Mouse (Mus musculus) ES-Bruce4 (cell line): ENCODE data around the gene Adar. TPM values are rescaled to one million over a fixed set of nuclear protein-coding genes. Genes with fewer than 3 reads are reported as not detected.

Experiments used
- H3K27ac ChIP-seq: 2 replicates; pipeline ENCODE4 v1.5.1; 2012; ENCODE audit warnings: low read length, inconsistent platforms; ENCODE audit not compliant: insufficient read depth
- H3K27me3 ChIP-seq: 2 replicates; pipeline ENCODE4 v1.6.1; 2012; ENCODE audit warnings: mild to moderate bottlenecking, low read length, inconsistent platforms; ENCODE audit not compliant: control insufficient read depth, poor library complexity, insufficient read depth, severe bottlenecking
- H3K36me3 ChIP-seq: 2 replicates; pipeline ENCODE4 v1.6.1; 2012; ENCODE audit warnings: inconsistent platforms, mild to moderate bottlenecking, low read length, moderate library complexity; ENCODE audit not compliant: control insufficient read depth, poor library complexity, insufficient read depth, severe bottlenecking
- H3K4me1 ChIP-seq: one replicate; pipeline ENCODE4 v1.8.1; 2011; ENCODE audit warnings: low read length; ENCODE audit not compliant: control insufficient read depth, insufficient read depth
- H3K4me3 ChIP-seq: 2 replicates; pipeline ENCODE4 v1.5.1; 2011; ENCODE audit warnings: low read depth, mild to moderate bottlenecking, low read length
- H3K9ac ChIP-seq: 2 replicates; pipeline ENCODE4 v1.6.1; 2012; ENCODE audit warnings: low read depth, mild to moderate bottlenecking, inconsistent platforms; ENCODE audit not compliant: poor library complexity, severe bottlenecking
- H3K9me3 ChIP-seq: replicated peaks from 2 replicates; pipeline ENCODE4 v1.6.1; 2012; ENCODE audit warnings: mild to moderate bottlenecking, low read length, inconsistent platforms; ENCODE audit not compliant: control insufficient read depth, poor library complexity, insufficient read depth, severe bottlenecking
- CTCF ChIP-seq: IDR thresholded peaks from one replicate; pipeline ENCODE4 v1.8.1; 2011; ENCODE audit warnings: low read depth, low read length
- EP300 ChIP-seq: IDR thresholded peaks from 2 replicates; pipeline ENCODE4 v1.6.1; 2011; ENCODE audit warnings: low read depth, low read length; ENCODE audit not compliant: insufficient read depth
- POLR2A ChIP-seq: IDR thresholded peaks from one replicate; pipeline ENCODE4 v1.8.1; 2011; ENCODE audit warnings: low read length; ENCODE audit not compliant: insufficient read depth
- polyA plus RNA-seq: library from polyadenylated mRNA; stranded (reverse); fragments of >200 nt; gene quantifications from 2 replicates; pipeline ENCODE4 v1.2.4, GENCODE M21; 2011; ENCODE audit warnings: low read depth; ENCODE audit not compliant: missing spikeins, insufficient read depth, insufficient read length

The Adar gene
- polyA plus RNA-seq, 1 experiment, result 36.7 TPM

- no peaks in the 10 kb centered on the region for H3K27me3 ChIP-seq
- H3K27ac ChIP-seq, result no peak overlapping the region
- H3K4me3 ChIP-seq, result no peak overlapping the region
- no peaks in the 10 kb centered on the region for H3K4me1 ChIP-seq
- no peak for TF ChIP-seq EP300
- TF ChIP-seq POLR2A, result no peak
- TF ChIP-seq CTCF, result no peak
- H3K9ac ChIP-seq, result no peak overlapping the region
- no peaks in the 10 kb centered on the region for H3K9me3 ChIP-seq
- H3K36me3 ChIP-seq, result peaks cover 6% of the 10 kb centered on the region; the same call in 1 of the 2 replicates
Observed at GRCm38 (mm10) chr3:89755283-89755682, 40.5 kb downstream of the Adar start.

- H3K9me3 ChIP-seq, result no peaks in the 10 kb centered on the region
- H3K4me3 ChIP-seq, result no peak overlapping the region
- H3K9ac ChIP-seq, result no peak overlapping the region
- TF ChIP-seq EP300 (no peak), POLR2A (no peak), CTCF (no peak)
- no peaks in the 10 kb centered on the region for H3K27me3 ChIP-seq
- no peaks in the 10 kb centered on the region for H3K36me3 ChIP-seq
- H3K27ac ChIP-seq, result no peak overlapping the region
- no peaks in the 10 kb centered on the region for H3K4me1 ChIP-seq
Observed at GRCm38 (mm10) chr3:89757851-89758250, 43.0 kb downstream of the Adar start.

GRCm38 (mm10) chr3:89759786-89760185 is 45.0 kb downstream of the Adar start:
- H3K4me3 ChIP-seq, result no peak overlapping the region

GRCm38 (mm10) chr3:89764119-89764724 is 49.4 kb downstream of the Adar start, which contains the start of gene Chrnb2:
Chrnb2 (minus strand) TSS chr3:89764632.
- Histone ChIP-seq H3K4me3 (peak within 1 kb of the TSS; percentile 64), H3K9me3 (no peaks in the 10 kb centered on the region), H3K36me3 (no peaks in the 10 kb centered on the region), H3K9ac (0 out of 2 replicates have a peak within 1 kb of the TSS, but pooled peaks have one; percentile 29), H3K27ac (no peak within 1 kb of the TSS), H3K27me3 (no peaks in the 10 kb centered on the region), H3K4me1 (no peaks in the 10 kb centered on the region)
- no peak for TF ChIP-seq EP300
- no peak for TF ChIP-seq CTCF
- TF ChIP-seq POLR2A, result no peak

More at GRCm38 (mm10) chr3:89759786-89760185, 45.0 kb downstream of the Adar start:
- Histone ChIP-seq H3K9me3 (no peaks in the 10 kb centered on the region), H3K27me3 (no peaks in the 10 kb centered on the region), H3K27ac (no peak overlapping the region), H3K36me3 (no peaks in the 10 kb centered on the region), H3K4me1 (no peaks in the 10 kb centered on the region), H3K9ac (no peak overlapping the region)
- TF ChIP-seq EP300, result no peak
- no peak for TF ChIP-seq POLR2A
- TF ChIP-seq CTCF, result no peak

GRCm38 (mm10) chr3:89769584-89769983 is 54.8 kb downstream of the Adar start:
- Histone ChIP-seq H3K27me3 (no peaks in the 10 kb centered on the region), H3K9me3 (no peaks in the 10 kb centered on the region), H3K27ac (no peak overlapping the region), H3K36me3 (no peaks in the 10 kb centered on the region), H3K4me1 (peaks cover 2% of the 10 kb centered on the region), H3K4me3 (no peak overlapping the region), H3K9ac (no peak overlapping the region)
- no peak for TF ChIP-seq CTCF
- TF ChIP-seq POLR2A, result no peak
- 0 out of 2 replicates have a peak, but pooled peaks have one; percentile 32 for TF ChIP-seq EP300

- Histone ChIP-seq H3K27ac (no peak overlapping the region), H3K4me3 (no peak overlapping the region), H3K36me3 (no peaks in the 10 kb centered on the region), H3K4me1 (peaks cover 3% of the 10 kb centered on the region), H3K27me3 (no peaks in the 10 kb centered on the region), H3K9ac (no peak overlapping the region), H3K9me3 (no peaks in the 10 kb centered on the region)
- TF ChIP-seq EP300 (no peak), POLR2A (no peak), CTCF (no peak)
Observed at GRCm38 (mm10) chr3:89770425-89771002, 55.7 kb downstream of the Adar start.
